ENCODE assay signal across 12 mouse cellular contexts in the genomic region with DNA sequence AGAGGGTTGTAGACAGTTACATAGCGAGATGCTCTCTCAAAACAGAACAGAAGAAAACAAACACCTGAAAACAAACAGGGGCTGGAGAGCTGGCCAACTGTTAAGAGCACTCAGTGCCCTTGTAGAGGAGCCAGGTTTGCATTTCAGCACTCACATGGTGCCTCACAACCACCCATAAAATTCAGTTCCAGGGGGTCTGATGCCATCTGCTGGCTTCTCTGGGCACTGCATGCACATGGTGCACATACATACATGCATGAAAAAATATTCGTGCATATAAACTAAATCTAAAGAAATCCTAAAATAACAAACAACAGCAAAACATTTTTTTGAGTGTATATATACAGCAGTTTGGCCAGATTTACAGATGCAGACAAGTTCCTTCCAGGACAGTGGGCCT.
A peak's percentile ranks its signal among the peaks of the same experiment; 100 is the strongest.
DNase-seq lines count a peak whose midpoint lies in the region; TF ChIP-seq lines count a peak whose summit lies in the region.
"Had no signal": no experiment of that assay in that cellular context is flagged by ENCODE, and none has a peak within 500 bp of the region (broad histone marks: within the 10 kb centered on the region; RNA-seq: fewer than 3 reads in every experiment).

No protein-coding gene starts in this region.

- H3K27ac ChIP-seq in layer of hippocampus, adult 2 months = no peak overlapping the region
- H3K27ac ChIP-seq: heart, embryonic 13.5 days; hindbrain, embryonic 15.5 days had no signal

- TF ChIP-seq CTCF in layer of hippocampus, adult 2 months (conservative IDR thresholded peaks at IDR 0.05) = peak; percentile 69

- no peak for DNase-seq in layer of hippocampus, adult 2 months (ENCODE audit: low spot score in 2 of 2)
- DNase-seq in layer of hippocampus, postnatal 36 days = no peak
- peak; percentile 14 for DNase-seq in thymus, postnatal 25 days
- no peak for DNase-seq in thymus, postnatal 10 days (ENCODE audit: low spot score in 2 of 2)
- peak; percentile 54 for DNase-seq in R1 (ENCODE audit: low read depth, low spot score)
- no peak for DNase-seq in right cerebral cortex, postnatal 25 days
- no peak for DNase-seq in gastrocnemius, postnatal 4 days (ENCODE audit: low spot score in 2 of 2)
- DNase-seq: adrenal gland, postnatal 14 days; cerebellum, adult 11 months had no signal

- H3K4me3 ChIP-seq in layer of hippocampus, adult 2 months = no peak overlapping the region
- H3K4me3 ChIP-seq: heart, embryonic 13.5 days; hindbrain, embryonic 15.5 days; myocyte had no signal

Comparison
In these comparisons a context has a peak if more than half of its experiments do, and no peak if none do; other contexts are left out.
1. DNase-seq: peak in thymus, postnatal 25 days (single experiment) and R1 (single experiment); none in layer of hippocampus, adult 2 months (0 of 2), layer of hippocampus, postnatal 36 days (0 of 2), thymus, postnatal 10 days (0 of 2), right cerebral cortex, postnatal 25 days (single experiment) and gastrocnemius, postnatal 4 days (0 of 2).